Mouse (Mus musculus) cortical plate, adult 2 months (tissue): ENCODE results near the gene Rpl23.

ENCODE experiments used
- CTCF ChIP-seq: fragments of 200-500 bp; IDR thresholded peaks from 2 replicates; pipeline ENCODE4 v1.5.1; 2011; ENCODE audit warnings: mild to moderate bottlenecking, control low read depth, low read length; ENCODE audit not compliant: insufficient read depth; ENCODE audit errors: extremely low read depth
- POLR2A ChIP-seq: fragments of 200-500 bp; IDR thresholded peaks from 2 replicates; pipeline ENCODE4 v1.6.1; 2011; ENCODE audit warnings: mild to moderate bottlenecking, low read length, control low read depth; ENCODE audit not compliant: insufficient read depth; ENCODE audit errors: extremely low read depth

- no peak for TF ChIP-seq CTCF
- no peak for TF ChIP-seq POLR2A
These were observed 44.6 kb downstream of the Rpl23 start for GRCm38 (mm10) chr11:97737600-97737999.
